Mouse (Mus musculus) frontal cortex, postnatal 10 days (tissue): ENCODE measurements at regions not wholly inside any gene's neighbourhood (a gene's known extent, or its start where the extent isn't known, plus 50 kb on each side); places are given as distances from the start of the nearest gene placed in this dataset.

ENCODE experiments used
- DNase-seq, 2 experiments: peaks; one replicate each; pipeline ENCODE4 v3.0.0; 2022; ENCODE audit warnings: low spot score in 2 of 2, mixed read lengths in 1 of 2

- no peak for DNase-seq
These were observed 195.7 kb upstream of the Zic1 start for GRCm38 (mm10) chr9:91561331-91561730.

- no peak for DNase-seq
These were observed 194.2 kb upstream of the Zic1 start for GRCm38 (mm10) chr9:91559794-91560193.

GRCm38 (mm10) chr9:91547051-91547450, 181.4 kb upstream of the Zic1 start:
- DNase-seq: no peak

- DNase-seq: no peak
These were observed 179.8 kb upstream of the Zic1 start for GRCm38 (mm10) chr9:91545402-91545801.

GRCm38 (mm10) chr9:91528838-91529475, 163.3 kb upstream of the Zic1 start:
- DNase-seq: no peak

- DNase-seq: no peak
These were observed 162.8 kb upstream of the Zic1 start for GRCm38 (mm10) chr9:91528388-91528787.

- no peak for DNase-seq
These were observed 154.9 kb upstream of the Zic1 start for GRCm38 (mm10) chr9:91520521-91520920.

- DNase-seq: no peak
These were observed 144.1 kb upstream of the Zic1 start for GRCm38 (mm10) chr9:91509672-91510071.

GRCm38 (mm10) chr9:91503657-91504329, 138.2 kb upstream of the Zic1 start:
- no peak for DNase-seq

- DNase-seq: no peak
These were observed 111.0 kb upstream of the Zic1 start for GRCm38 (mm10) chr9:91476596-91476995.

GRCm38 (mm10) chr9:91462713-91463425, 97.3 kb upstream of the Zic1 start:
- no peak for DNase-seq

- DNase-seq: no peak
These were observed 94.3 kb upstream of the Zic1 start for GRCm38 (mm10) chr9:91459921-91460320.

- DNase-seq: no peak
These were observed 91.2 kb upstream of the Zic1 start for GRCm38 (mm10) chr9:91456843-91457242.

- no peak for DNase-seq
These were observed 90.7 kb upstream of the Zic1 start for GRCm38 (mm10) chr9:91456253-91456823.

- DNase-seq: no peak
These were observed 73.5 kb upstream of the Zic1 start for GRCm38 (mm10) chr9:91439106-91439505.
